Mouse (Mus musculus): ENCODE results near the gene Pgm2l1. TPM values are rescaled to one million over a fixed set of nuclear protein-coding genes. Genes with fewer than 3 reads are reported as not detected.

Gene Pgm2l1
- polyA plus RNA-seq, 1 experiment from 2014 or later, result 2.6 TPM

DNA sequence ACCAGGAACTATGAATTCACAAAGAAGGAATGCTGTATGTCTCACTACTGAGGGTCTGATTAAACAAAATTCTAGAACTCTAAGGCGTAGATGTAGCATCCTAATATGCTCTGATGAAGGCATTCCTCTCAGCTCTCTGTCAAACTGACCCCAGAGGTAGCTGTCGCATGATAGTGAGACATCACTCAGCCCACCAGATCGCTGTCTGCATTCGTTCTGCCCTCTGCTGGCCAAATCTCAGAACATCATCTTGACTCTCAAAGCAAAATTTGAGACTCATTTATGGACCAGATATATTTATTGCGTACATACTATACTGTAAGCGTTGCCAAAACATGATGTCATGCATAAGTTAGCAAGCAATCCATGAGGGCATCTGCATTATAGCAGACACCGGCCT, 39.6 kb upstream of the Pgm2l1 start:
- Histone ChIP-seq H3K4me3 (ENCODE audit: low read depth, low read length) (no peak overlapping the region), H3K9me3 (replicated peaks; ENCODE audit: control insufficient read depth, low read length) (no peaks in the 10 kb centered on the region), H3K9ac (ENCODE audit: low read depth, low read length) (no peak overlapping the region), H3K36me3 (ENCODE audit: control insufficient read depth, insufficient read depth, low read length) (no peaks in the 10 kb centered on the region), H3K4me1 (ENCODE audit: control insufficient read depth, insufficient read depth, low read length) (no peaks in the 10 kb centered on the region), H3K4me2 (no peak overlapping the region), H3K27me3 (ENCODE audit: control insufficient read depth, insufficient read depth, low read length) (0 out of 2 replicates have a peak, but pooled peaks cover 2% of the 10 kb centered on the region), H3K27ac (ENCODE audit: low read depth, low read length) (no peak overlapping the region)
- ATAC-seq (replicated peaks; ENCODE audit: insufficient number of reproducible peaks, low FRiP score, low TSS enrichment), result no peak
- 19% methylated on average over 7 of the region's 7 CpGs for WGBS (ENCODE audit: insufficient replicate concordance)

DNA sequence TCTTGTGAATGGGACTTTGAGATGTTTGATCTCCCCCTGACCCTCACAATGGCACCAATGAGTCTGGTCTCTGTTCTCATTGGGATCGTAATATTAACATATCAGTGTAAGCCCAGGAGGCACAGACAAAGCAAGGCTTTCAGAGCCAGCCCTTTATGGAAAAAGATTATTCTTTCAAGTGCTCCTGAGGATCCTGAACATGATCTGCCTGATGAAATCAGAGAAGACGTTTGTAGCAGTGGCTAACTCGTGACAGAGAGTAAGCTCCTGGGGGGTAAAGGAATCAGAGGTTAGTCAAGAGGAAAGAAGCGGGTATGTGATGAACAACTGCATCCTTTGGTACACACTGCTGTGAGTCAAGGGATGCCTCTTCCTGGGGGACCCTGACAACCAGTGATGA, 37.0 kb upstream of the Pgm2l1 start:
- Histone ChIP-seq H3K4me3 (ENCODE audit: low read depth, low read length) (no peak overlapping the region), H3K27ac (ENCODE audit: low read depth, low read length) (no peak overlapping the region), H3K9ac (ENCODE audit: low read depth, low read length) (no peak overlapping the region), H3K4me2 (no peak overlapping the region), H3K36me3 (ENCODE audit: control insufficient read depth, insufficient read depth, low read length) (no peaks in the 10 kb centered on the region), H3K27me3 (ENCODE audit: control insufficient read depth, insufficient read depth, low read length) (0 out of 2 replicates have a peak, but pooled peaks cover 2% of the 10 kb centered on the region), H3K9me3 (replicated peaks; ENCODE audit: control insufficient read depth, low read length) (no peaks in the 10 kb centered on the region), H3K4me1 (ENCODE audit: control insufficient read depth, insufficient read depth, low read length) (no peaks in the 10 kb centered on the region)
- WGBS (ENCODE audit: insufficient replicate concordance), result 55% methylated on average over 4 of the region's 4 CpGs
- no peak for ATAC-seq (replicated peaks; ENCODE audit: insufficient number of reproducible peaks, low FRiP score, low TSS enrichment)

DNA sequence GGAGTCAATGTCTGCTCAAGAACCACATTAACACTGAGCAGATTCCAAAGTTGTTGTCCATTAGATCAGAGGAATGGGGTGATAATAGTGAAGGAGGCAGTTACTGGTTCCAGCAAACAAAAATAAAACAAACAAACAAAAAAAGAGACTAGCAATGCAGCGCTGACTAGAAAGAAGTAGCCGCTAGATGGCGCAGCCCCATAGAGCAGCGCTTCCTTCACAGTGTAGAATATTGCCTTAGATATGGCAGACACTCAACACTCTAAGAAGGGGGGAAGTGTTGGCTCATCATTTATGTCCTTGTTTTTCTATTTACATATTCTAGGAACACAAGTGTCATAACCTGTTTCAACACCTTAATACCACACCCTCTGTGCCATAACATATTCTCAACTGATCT, 36.4 kb upstream of the Pgm2l1 start:
- Histone ChIP-seq H3K4me1 (ENCODE audit: control insufficient read depth, insufficient read depth, low read length) (no peaks in the 10 kb centered on the region), H3K27ac (ENCODE audit: low read depth, low read length) (no peak overlapping the region), H3K4me2 (no peak overlapping the region), H3K9me3 (replicated peaks; ENCODE audit: control insufficient read depth, low read length) (no peaks in the 10 kb centered on the region), H3K36me3 (ENCODE audit: control insufficient read depth, insufficient read depth, low read length) (no peaks in the 10 kb centered on the region), H3K27me3 (ENCODE audit: control insufficient read depth, insufficient read depth, low read length) (0 out of 2 replicates have a peak, but pooled peaks cover 2% of the 10 kb centered on the region), H3K9ac (ENCODE audit: low read depth, low read length) (no peak overlapping the region), H3K4me3 (ENCODE audit: low read depth, low read length) (no peak overlapping the region)
- ATAC-seq (replicated peaks; ENCODE audit: insufficient number of reproducible peaks, low FRiP score, low TSS enrichment), result no peak
- 4% methylated on average over 4 of the region's 4 CpGs for WGBS (ENCODE audit: insufficient replicate concordance)

DNA sequence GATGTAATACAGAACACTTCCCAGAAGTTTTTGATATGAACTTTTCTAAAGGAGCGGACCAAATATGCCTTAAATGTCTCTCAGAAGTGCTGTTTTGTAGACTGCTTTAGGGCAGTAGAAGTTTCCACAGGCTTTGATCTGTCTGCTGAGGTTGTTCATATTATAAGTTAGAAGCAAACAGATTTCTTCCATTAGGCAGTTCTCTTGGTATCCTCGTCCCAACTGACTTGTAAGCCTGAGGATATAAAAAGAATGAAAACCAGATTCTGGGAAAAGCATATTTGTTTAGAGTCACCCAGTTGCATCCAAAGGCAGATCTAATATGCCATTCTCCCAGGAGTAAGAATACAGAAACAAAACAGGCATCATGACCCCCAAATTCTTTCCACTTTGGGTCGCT, 26.0 kb upstream of the Pgm2l1 start:
- no peak overlapping the region for H3K4me3 ChIP-seq (ENCODE audit: low read depth, low read length)
- H3K27me3 ChIP-seq (ENCODE audit: control insufficient read depth, insufficient read depth, low read length), result no peaks in the 10 kb centered on the region
- ATAC-seq (replicated peaks; ENCODE audit: insufficient number of reproducible peaks, low FRiP score, low TSS enrichment), result no peak
- no peaks in the 10 kb centered on the region for H3K36me3 ChIP-seq (ENCODE audit: control insufficient read depth, insufficient read depth, low read length)
- no peak overlapping the region for H3K4me2 ChIP-seq
- no peaks in the 10 kb centered on the region for H3K4me1 ChIP-seq (ENCODE audit: control insufficient read depth, insufficient read depth, low read length)
- H3K27ac ChIP-seq (ENCODE audit: low read depth, low read length), result no peak overlapping the region
- 83% methylated on average over 3 of the region's 3 CpGs for WGBS (ENCODE audit: insufficient replicate concordance)
- H3K9ac ChIP-seq (ENCODE audit: low read depth, low read length), result no peak overlapping the region
- no peaks in the 10 kb centered on the region for H3K9me3 ChIP-seq (replicated peaks; ENCODE audit: control insufficient read depth, low read length)

DNA sequence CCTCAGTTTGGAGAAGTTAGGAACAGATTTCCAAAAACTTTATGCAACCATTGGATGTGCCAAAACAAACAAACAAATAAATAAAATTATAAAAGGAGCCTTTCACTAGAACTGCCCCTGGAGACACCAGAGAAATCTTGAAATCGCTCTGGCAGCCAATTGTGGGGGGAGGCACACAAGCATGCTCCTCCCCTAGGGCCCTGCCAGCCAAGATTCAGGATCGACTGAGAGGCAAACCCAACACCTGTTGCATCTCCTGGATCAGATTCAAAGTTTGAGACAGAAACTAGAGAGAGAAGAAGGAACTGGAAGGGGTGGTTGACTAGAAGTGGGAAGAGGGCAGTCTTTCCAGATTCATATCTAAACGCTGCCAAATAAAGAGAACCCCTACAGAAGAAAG, 23.6 kb upstream of the Pgm2l1 start:
- peaks cover 11% of the 10 kb centered on the region for H3K4me1 ChIP-seq (ENCODE audit: control insufficient read depth, insufficient read depth, low read length)
- no peak overlapping the region for H3K27ac ChIP-seq (ENCODE audit: low read depth, low read length)
- no peak overlapping the region for H3K4me3 ChIP-seq (ENCODE audit: low read depth, low read length)
- ATAC-seq (replicated peaks; ENCODE audit: insufficient number of reproducible peaks, low FRiP score, low TSS enrichment), result no peak
- H3K27me3 ChIP-seq (ENCODE audit: control insufficient read depth, insufficient read depth, low read length), result no peaks in the 10 kb centered on the region
- WGBS (ENCODE audit: insufficient replicate concordance), result 65% methylated on average over 3 of the region's 3 CpGs
- H3K4me2 ChIP-seq, result no peak overlapping the region
- no peak overlapping the region for H3K9ac ChIP-seq (ENCODE audit: low read depth, low read length)
- H3K36me3 ChIP-seq (ENCODE audit: control insufficient read depth, insufficient read depth, low read length), result no peaks in the 10 kb centered on the region
- no peaks in the 10 kb centered on the region for H3K9me3 ChIP-seq (replicated peaks; ENCODE audit: control insufficient read depth, low read length)

DNA sequence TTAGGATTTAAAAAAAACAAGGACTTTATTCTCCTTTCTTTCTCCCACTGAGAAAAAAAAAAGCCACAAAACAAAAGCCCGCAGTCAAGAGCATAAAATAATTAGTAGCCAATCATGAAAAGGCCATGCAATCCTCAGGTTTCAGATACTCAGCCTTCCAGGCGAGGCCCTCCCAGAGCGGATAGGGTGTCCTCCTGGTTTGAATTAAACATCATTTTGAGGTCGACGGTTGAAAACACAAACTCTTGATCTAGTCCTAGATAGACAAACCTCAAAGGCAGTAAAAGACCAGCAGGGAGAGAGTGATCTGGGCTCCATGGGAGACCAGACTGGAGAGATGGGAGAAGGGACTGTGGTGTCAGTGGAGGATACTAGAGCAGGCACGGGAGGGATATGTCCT, 22.3 kb upstream of the Pgm2l1 start:
- H3K4me1 ChIP-seq (ENCODE audit: control insufficient read depth, insufficient read depth, low read length), result peaks cover 11% of the 10 kb centered on the region
- 75% methylated on average over 6 of the region's 6 CpGs for WGBS (ENCODE audit: insufficient replicate concordance)
- H3K4me2 ChIP-seq, result no peak overlapping the region
- H3K36me3 ChIP-seq (ENCODE audit: control insufficient read depth, insufficient read depth, low read length), result no peaks in the 10 kb centered on the region
- H3K4me3 ChIP-seq (ENCODE audit: low read depth, low read length), result no peak overlapping the region
- H3K27ac ChIP-seq (ENCODE audit: low read depth, low read length), result no peak overlapping the region
- no peaks in the 10 kb centered on the region for H3K27me3 ChIP-seq (ENCODE audit: control insufficient read depth, insufficient read depth, low read length)
- no peak for ATAC-seq (replicated peaks; ENCODE audit: insufficient number of reproducible peaks, low FRiP score, low TSS enrichment)
- H3K9ac ChIP-seq (ENCODE audit: low read depth, low read length), result no peak overlapping the region
- no peaks in the 10 kb centered on the region for H3K9me3 ChIP-seq (replicated peaks; ENCODE audit: control insufficient read depth, low read length)

DNA sequence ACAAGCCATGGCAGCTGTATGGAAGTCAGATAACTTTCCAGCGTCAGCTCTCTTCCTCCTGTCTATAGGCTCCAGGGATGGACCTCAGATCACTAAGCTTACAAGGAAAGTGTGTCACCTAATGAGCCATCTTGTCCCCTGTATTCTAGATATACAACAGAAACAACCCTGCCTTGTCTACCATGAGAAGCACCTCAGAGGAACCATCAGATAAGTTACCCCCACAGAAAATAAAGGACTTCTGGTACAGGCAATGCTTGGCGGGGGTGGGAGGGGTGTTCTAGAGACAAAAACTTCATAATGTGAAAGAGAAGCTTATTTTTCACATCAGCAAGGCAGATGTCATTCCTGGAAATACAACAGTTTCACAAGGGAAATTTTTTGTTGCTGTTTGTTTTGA, 21.1 kb upstream of the Pgm2l1 start:
- peaks cover 11% of the 10 kb centered on the region for H3K4me1 ChIP-seq (ENCODE audit: control insufficient read depth, insufficient read depth, low read length)
- H3K36me3 ChIP-seq (ENCODE audit: control insufficient read depth, insufficient read depth, low read length), result no peaks in the 10 kb centered on the region
- H3K9me3 ChIP-seq (replicated peaks; ENCODE audit: control insufficient read depth, low read length), result no peaks in the 10 kb centered on the region
- no peak overlapping the region for H3K9ac ChIP-seq (ENCODE audit: low read depth, low read length)
- H3K27me3 ChIP-seq (ENCODE audit: control insufficient read depth, insufficient read depth, low read length), result no peaks in the 10 kb centered on the region
- H3K4me3 ChIP-seq (ENCODE audit: low read depth, low read length), result no peak overlapping the region
- no peak overlapping the region for H3K27ac ChIP-seq (ENCODE audit: low read depth, low read length)
- no peak for ATAC-seq (replicated peaks; ENCODE audit: insufficient number of reproducible peaks, low FRiP score, low TSS enrichment)
- H3K4me2 ChIP-seq, result no peak overlapping the region
- 81% methylated on average over 2 of the region's 2 CpGs for WGBS (ENCODE audit: insufficient replicate concordance)

DNA sequence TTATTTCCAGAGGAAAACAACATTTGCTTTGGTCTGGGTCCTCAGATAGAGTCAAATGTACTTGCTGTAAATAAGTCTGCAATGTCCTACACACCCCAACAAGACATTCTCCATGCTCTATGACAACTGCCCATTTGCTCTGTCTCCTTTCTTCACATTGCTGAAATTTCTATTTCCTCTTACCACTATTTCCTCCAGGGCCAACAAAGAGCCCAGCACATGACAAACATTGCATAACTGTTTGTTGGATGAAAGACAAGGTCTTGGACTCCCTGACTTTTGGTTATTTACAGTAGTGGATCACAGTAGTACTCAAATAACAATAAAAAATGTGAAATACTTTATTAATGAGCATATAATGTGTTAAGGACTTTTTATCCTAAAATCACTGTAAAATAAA, 19.3 kb upstream of the Pgm2l1 start:
- Histone ChIP-seq H3K27me3 (ENCODE audit: control insufficient read depth, insufficient read depth, low read length) (no peaks in the 10 kb centered on the region), H3K9me3 (replicated peaks; ENCODE audit: control insufficient read depth, low read length) (no peaks in the 10 kb centered on the region), H3K9ac (ENCODE audit: low read depth, low read length) (no peak overlapping the region), H3K4me1 (ENCODE audit: control insufficient read depth, insufficient read depth, low read length) (peaks cover 11% of the 10 kb centered on the region), H3K27ac (ENCODE audit: low read depth, low read length) (no peak overlapping the region), H3K36me3 (ENCODE audit: control insufficient read depth, insufficient read depth, low read length) (no peaks in the 10 kb centered on the region), H3K4me3 (ENCODE audit: low read depth, low read length) (no peak overlapping the region), H3K4me2 (no peak overlapping the region)
- no peak for ATAC-seq (replicated peaks; ENCODE audit: insufficient number of reproducible peaks, low FRiP score, low TSS enrichment)

DNA sequence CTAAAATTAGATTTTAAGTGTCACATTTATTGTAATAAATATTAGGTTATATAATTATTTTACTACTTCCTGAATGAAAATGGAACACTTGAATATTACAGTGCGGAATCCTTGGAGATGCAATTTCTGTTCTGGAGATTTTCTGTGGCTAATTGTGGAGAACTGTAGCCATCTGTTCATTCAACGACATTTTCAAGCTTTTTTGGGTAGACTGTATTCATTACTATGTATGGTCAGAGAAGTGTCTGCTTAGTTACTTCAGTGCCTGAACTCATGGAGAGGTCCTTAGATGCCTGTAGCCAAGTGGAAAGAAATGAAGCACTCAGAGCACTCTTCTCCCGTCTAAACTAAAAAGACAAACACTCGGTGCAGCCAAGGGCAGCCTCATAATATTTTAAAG, 12.9 kb upstream of the Pgm2l1 start:
- Histone ChIP-seq H3K9me3 (replicated peaks; ENCODE audit: control insufficient read depth, low read length) (no peaks in the 10 kb centered on the region), H3K36me3 (ENCODE audit: control insufficient read depth, insufficient read depth, low read length) (no peaks in the 10 kb centered on the region), H3K4me3 (ENCODE audit: low read depth, low read length) (no peak overlapping the region), H3K4me2 (no peak overlapping the region), H3K27ac (ENCODE audit: low read depth, low read length) (no peak overlapping the region), H3K4me1 (ENCODE audit: control insufficient read depth, insufficient read depth, low read length) (no peaks in the 10 kb centered on the region), H3K9ac (ENCODE audit: low read depth, low read length) (no peak overlapping the region), H3K27me3 (ENCODE audit: control insufficient read depth, insufficient read depth, low read length) (no peaks in the 10 kb centered on the region)
- WGBS (ENCODE audit: insufficient replicate concordance), result 79% methylated on average over 4 of the region's 4 CpGs
- no peak for ATAC-seq (replicated peaks; ENCODE audit: insufficient number of reproducible peaks, low FRiP score, low TSS enrichment)
